Mouse (Mus musculus) left cerebral cortex, adult 8-10 months (tissue): ENCODE results near the gene Armc5. TPM values are rescaled to one million over a fixed set of nuclear protein-coding genes. Genes with fewer than 3 reads are reported as not detected.

ENCODE experiments used
- DNase-seq, 2 experiments: peaks; one replicate each; pipeline ENCODE4 v3.0.0; 2022; ENCODE audit warnings: low spot score in 2 of 2
- total RNA-seq, 4 experiments: library from RNA; stranded (reverse); gene quantifications; 2 replicates each; pipeline ENCODE4 v1.2.4; 2022

The Armc5 gene
- total RNA-seq, 4 experiments from 2014 or later, result 14.2 to 16.8 (median 14.9) TPM

GRCm38 (mm10) chr7:128245547-128245946 is 8.4 kb downstream of the Armc5 start:
- DNase-seq, result no peak

DNA sequence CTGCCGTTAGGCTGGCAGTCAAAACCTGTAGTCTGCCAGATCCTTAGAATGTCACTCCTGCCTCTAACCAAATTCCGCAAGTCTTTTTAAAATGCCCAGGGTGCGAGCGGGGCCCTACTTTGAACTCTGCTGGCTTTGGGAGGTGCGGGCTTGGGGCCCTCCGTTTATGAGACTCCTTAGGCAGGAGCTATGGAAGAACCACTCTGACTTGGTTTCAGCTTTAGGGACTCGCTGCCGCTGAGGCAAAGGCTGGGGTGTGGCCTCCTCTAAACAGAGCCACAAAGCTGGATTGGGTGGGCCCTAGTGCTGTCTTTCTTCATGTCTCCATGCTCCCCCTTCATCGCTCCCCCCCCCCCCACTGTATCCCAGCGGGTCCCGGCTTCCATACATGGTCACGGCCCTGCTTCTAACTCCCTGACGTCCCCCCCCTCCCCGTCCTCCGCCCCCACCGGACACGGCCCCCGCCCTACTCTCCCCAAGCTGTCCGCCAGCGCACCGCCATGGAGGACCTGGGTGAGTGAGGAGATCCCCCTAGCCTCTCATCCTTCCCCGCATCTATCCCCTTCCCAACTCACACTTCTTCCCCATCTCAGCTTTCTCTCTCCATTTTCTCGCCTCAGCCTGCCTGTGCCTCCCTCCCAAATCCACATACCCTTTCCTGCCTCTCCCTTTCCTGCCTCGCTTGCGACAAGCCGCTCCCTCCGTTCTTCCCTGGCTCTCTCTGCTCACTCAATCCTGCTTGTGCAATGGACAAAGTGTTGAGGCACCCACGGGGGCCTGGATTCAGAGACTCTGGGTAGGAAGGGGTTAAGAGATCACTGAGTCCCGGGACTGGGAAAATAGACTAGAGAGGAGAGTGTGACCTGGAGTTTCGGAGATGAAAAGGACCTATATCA is 9.6 kb downstream of the Armc5 start, which contains the start of gene Tgfb1i1:
TSS of gene Tgfb1i1 (plus strand) at position 317 of the 896 bp plus-strand sequence.
- DNase-seq, result peak in 1 of 2 experiments; percentile 33

DNA sequence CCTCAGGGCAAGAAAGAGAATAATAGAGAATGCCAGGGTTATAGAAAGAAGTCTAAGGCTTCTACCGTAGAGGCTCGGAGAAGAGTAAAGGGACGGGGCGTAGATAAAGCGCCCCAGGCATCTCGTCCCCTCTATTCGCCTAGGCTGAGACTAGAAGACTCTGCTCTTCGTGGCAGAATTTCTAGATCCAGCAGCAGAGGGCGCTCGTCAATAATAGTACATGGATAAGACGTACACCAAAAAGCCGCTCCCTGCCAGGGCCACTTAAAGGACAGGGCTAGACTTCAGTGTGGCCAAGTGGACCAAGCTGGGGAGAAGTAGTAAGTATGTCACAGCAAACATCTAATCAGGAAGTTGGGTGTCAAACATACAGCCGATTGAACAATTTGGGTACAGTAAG is 10.3 kb downstream of the Armc5 start:
- DNase-seq, result peak; percentile 68 to 75

- DNase-seq, result no peak
These were observed 11.2 kb downstream of the Armc5 start for GRCm38 (mm10) chr7:128248081-128249042.

DNA sequence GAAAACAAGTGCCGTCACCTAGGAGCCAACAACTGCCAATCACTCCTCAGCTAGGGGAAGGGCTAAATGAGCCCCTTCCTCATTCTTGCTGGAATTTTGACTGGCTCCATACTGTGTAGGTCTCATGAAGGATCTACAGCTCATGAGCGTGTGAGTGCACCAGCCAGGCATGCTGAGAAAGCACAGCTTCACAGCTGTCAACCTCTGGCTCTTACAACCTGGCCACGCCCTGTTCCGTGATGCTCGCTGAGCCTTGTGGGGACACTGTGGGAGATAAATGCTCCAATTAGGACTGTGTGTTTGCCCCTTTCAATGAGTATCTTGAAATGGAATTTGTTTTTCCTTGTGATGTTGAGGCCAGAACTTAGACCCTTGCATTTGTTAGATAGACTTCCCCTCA is 12.9 kb downstream of the Armc5 start:
- no peak for DNase-seq

DNA sequence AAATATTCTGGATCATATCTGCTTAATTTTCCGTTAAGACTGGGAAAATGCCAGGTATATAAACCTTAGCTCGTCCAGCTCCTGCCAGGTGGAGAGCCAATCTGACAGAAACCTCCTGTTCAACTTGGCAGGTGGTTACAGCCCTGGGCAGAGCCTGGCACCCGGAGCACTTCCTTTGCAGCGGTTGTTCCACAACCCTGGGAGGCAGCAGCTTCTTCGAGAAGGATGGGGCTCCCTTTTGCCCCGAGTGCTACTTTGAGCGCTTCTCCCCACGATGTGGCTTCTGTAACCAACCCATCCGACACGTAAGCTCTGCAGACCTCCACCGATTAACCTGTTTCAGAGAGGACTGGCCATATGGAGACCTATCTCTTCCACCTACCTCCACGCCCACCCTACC is 14.8 kb downstream of the Armc5 start:
- DNase-seq, result no peak

- peak in 1 of 2 experiments; percentile 84 for DNase-seq
These were observed 15.5 kb downstream of the Armc5 start for GRCm38 (mm10) chr7:128252609-128253008.

DNA sequence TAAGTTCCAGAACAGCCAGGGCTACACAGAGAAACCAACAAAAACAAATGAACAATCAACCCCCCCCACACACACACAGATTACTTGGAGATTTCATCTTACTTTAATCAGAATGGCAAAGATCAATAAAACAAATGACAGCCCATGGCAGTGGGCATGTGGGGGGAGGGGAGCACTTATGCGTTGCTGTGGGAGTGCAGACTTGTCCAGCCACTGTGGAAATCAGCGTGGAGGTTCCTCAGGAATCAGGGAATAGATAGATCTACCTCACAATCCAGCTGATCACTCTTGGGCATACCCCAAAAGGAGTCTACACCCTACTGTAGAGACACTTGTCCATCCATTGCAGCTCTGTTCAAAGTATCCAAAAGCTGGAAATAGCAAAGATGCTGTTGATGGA is 17.8 kb downstream of the Armc5 start:
- DNase-seq, result no peak

- no peak for DNase-seq
These were observed 18.6 kb downstream of the Armc5 start for GRCm38 (mm10) chr7:128255757-128256156.

- no peak for DNase-seq
These were observed 19.7 kb downstream of the Armc5 start for GRCm38 (mm10) chr7:128256783-128257334.

GRCm38 (mm10) chr7:128265411-128265810 is 28.3 kb downstream of the Armc5 start, which contains the start of gene Slc5a2:
TSS of gene Slc5a2 (plus strand) at chr7:128265657.
- no peak for DNase-seq

- no peak for DNase-seq
These were observed 28.9 kb downstream of the Armc5 start for GRCm38 (mm10) chr7:128266056-128266455.

DNA sequence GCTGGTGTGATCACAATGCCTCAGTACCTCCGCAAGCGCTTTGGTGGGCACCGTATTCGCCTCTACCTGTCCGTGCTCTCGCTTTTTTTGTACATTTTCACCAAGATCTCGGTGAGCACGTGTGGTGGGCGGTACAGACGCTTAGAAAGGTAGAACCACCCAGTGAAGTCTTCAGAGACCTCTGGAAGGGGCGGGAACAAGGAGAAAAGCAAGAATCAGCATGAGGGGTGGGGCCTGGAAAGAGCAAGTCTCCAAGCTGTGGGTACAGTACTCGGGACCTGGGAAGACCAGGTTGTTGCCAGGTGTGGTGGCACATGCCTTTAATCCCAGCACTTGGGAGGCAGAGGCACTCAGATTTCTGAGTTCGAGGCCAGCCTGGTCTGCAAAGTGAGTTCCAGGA is 30.2 kb downstream of the Armc5 start:
- DNase-seq, result no peak

- DNase-seq, result no peak
These were observed 30.7 kb downstream of the Armc5 start for GRCm38 (mm10) chr7:128267813-128268212.

- DNase-seq, result no peak
These were observed 33.3 kb downstream of the Armc5 start for GRCm38 (mm10) chr7:128270431-128270850.

DNA sequence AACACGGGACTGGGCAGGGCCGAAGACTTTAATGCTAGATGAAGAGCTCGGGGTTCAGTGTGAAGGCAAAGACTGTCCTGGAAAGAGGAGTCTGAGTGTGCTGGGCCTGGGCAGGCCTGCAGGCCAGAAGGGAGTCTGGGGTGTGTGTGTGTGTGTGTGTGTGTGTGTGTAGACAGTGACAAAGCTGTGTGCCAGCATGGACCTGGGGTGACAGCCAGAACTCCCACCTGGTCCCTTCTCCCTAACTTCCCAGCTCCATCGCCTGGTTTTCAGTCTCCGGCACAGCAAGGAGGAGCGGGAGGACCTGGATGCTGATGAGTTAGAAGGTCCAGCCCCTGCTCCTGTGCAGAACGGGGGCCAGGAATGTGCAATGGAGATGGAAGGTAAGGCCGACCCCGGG is 34.4 kb downstream of the Armc5 start:
- DNase-seq, result no peak

DNA sequence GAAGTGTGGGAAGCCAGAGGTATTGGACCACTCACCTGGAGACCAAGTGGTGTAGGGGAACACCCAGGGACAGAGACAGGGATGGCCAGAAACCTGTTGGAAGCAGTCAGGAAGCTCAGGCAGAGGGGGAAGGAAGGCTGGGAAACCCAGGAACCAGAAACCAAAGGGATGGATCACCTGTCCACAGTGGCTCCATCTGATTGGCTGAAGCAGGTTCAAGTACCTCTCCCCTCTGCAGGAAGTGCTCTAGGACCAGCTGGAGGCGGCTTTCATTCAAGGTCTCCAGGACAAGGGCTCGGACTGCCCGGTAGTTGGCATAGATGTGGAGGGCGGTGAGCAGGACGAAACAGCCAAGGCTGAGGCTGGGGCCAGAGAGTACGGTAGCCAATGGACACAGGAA is 38.9 kb downstream of the Armc5 start:
- DNase-seq, result no peak

DNA sequence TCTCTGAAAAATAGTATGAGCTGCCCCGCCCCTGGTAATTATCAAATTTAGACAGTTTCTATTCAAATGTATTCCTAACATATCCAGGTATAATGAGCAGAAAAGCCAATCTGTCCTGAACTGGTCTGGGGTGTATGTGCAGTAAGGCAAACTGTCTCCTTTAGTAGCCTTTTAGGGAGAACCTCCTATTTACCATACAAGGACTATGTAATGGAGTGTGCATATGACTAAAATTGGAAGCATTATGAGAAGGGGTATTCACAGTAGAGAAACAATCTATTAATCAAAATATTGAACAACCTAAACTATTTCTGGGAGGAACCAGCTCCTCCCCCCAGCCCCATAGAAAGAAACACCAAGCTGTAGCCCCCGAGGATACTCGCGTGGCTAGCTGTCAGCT is 42.6 kb downstream of the Armc5 start:
- no peak for DNase-seq

DNA sequence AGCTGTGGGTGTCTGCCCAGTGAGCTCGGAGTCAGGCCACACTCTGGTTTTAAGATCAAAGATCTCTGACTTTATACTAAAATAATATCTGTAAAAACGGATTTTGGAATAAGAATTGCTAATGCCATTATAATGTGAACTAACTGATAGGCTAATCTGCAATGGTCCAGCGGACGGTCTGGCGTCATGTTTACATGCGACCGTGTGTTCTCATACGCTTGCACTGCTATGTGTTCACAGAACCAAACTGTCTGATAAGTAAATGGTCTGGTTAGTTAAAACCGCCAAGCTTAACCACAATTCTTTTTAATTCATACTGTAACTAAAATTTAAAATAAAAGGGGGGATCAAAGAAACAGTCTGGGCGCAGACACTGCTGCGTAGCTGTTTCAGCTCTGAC is 44.6 kb downstream of the Armc5 start:
- no peak for DNase-seq

GRCm38 (mm10) chr7:128282532-128283244 is 45.5 kb downstream of the Armc5 start:
- no peak for DNase-seq

GRCm38 (mm10) chr7:128284047-128284446 is 46.9 kb downstream of the Armc5 start:
- DNase-seq, result no peak
